Mouse (Mus musculus) mammary gland, adult 2 months (tissue): ENCODE results near the gene Nckap5. TPM values are rescaled to one million over a fixed set of nuclear protein-coding genes. Genes with fewer than 3 reads are reported as not detected.

Experiments used
- polyA plus RNA-seq: library from polyadenylated mRNA; depleted of rRNA; stranded (reverse); fragments of >200 nt; gene quantifications from 2 replicates; pipeline ENCODE4 v1.2.3, GENCODE M21; 2012; ENCODE audit warnings: low replicate concordance; rRNA removed

Gene Nckap5
- polyA plus RNA-seq: 1.9 and 2.0 TPM in 2 replicates

GRCm38 (mm10) chr1:126830031-126830927 is at the start of gene Nckap5:
Gene Nckap5, minus strand, starts transcription at chr1:126830799.

GRCm38 (mm10) chr1:125912601-125913600 is 917.7 kb downstream of the Nckap5 start, which contains the start of gene Lypd1:
Gene Lypd1, minus strand, starts transcription at chr1:125913101.

